Mouse (Mus musculus): ENCODE results near the gene Gm43738.

Gene Gm43738

GRCm38 (mm10) chr3:89100811-89101210, at the start of gene Gm43738:
Gm43738 (minus strand) TSS chr3:89101099.
- in situ Hi-C loops (cut with MboI; ENCODE audit: low pct_unique_long_range_greater_than_20kb in 1 of 2, low sequenced_read_pairs in 2 of 2, unreplicated experiment in 1 of 2): no loop called here

- in situ Hi-C loops (cut with MboI; ENCODE audit: low pct_unique_long_range_greater_than_20kb in 1 of 2, low sequenced_read_pairs in 2 of 2, unreplicated experiment in 1 of 2): no loop called here
Observed at GRCm38 (mm10) chr3:89148567-89148966, 47.7 kb upstream of the Gm43738 start.

GRCm38 (mm10) chr3:89147979-89148311, 47.0 kb upstream of the Gm43738 start:
- in situ Hi-C loops (cut with MboI; ENCODE audit: low pct_unique_long_range_greater_than_20kb in 1 of 2, low sequenced_read_pairs in 2 of 2, unreplicated experiment in 1 of 2): no loop called here

GRCm38 (mm10) chr3:89147101-89147978, 46.4 kb upstream of the Gm43738 start:
- in situ Hi-C loops (cut with MboI; ENCODE audit: low pct_unique_long_range_greater_than_20kb in 1 of 2, low sequenced_read_pairs in 2 of 2, unreplicated experiment in 1 of 2): no loop called here

- in situ Hi-C loops (cut with MboI; ENCODE audit: low pct_unique_long_range_greater_than_20kb in 1 of 2, low sequenced_read_pairs in 2 of 2, unreplicated experiment in 1 of 2): no loop called here
Observed at GRCm38 (mm10) chr3:89145566-89145965, 44.7 kb upstream of the Gm43738 start.

GRCm38 (mm10) chr3:89144821-89145220, 43.9 kb upstream of the Gm43738 start:
- in situ Hi-C loops (cut with MboI; ENCODE audit: low pct_unique_long_range_greater_than_20kb in 1 of 2, low sequenced_read_pairs in 2 of 2, unreplicated experiment in 1 of 2): no loop called here

- in situ Hi-C loops (cut with MboI; ENCODE audit: low pct_unique_long_range_greater_than_20kb in 1 of 2, low sequenced_read_pairs in 2 of 2, unreplicated experiment in 1 of 2): no loop called here
Observed at GRCm38 (mm10) chr3:89136365-89136764, 35.5 kb upstream of the Gm43738 start.

GRCm38 (mm10) chr3:89135958-89136357, 35.1 kb upstream of the Gm43738 start, which contains the start of gene Pklr:
Pklr (plus strand) TSS chr3:89136142.
- in situ Hi-C loops (cut with MboI; ENCODE audit: low pct_unique_long_range_greater_than_20kb in 1 of 2, low sequenced_read_pairs in 2 of 2, unreplicated experiment in 1 of 2): no loop called here

GRCm38 (mm10) chr3:89133752-89134151, 32.9 kb upstream of the Gm43738 start:
- in situ Hi-C loops (cut with MboI; ENCODE audit: low pct_unique_long_range_greater_than_20kb in 1 of 2, low sequenced_read_pairs in 2 of 2, unreplicated experiment in 1 of 2): no loop called here

GRCm38 (mm10) chr3:89133063-89133450, 32.2 kb upstream of the Gm43738 start:
- in situ Hi-C loops (cut with MboI; ENCODE audit: low pct_unique_long_range_greater_than_20kb in 1 of 2, low sequenced_read_pairs in 2 of 2, unreplicated experiment in 1 of 2): no loop called here

- in situ Hi-C loops (cut with MboI; ENCODE audit: low pct_unique_long_range_greater_than_20kb in 1 of 2, low sequenced_read_pairs in 2 of 2, unreplicated experiment in 1 of 2): no loop called here
Observed at GRCm38 (mm10) chr3:89132285-89133062, 31.6 kb upstream of the Gm43738 start.

GRCm38 (mm10) chr3:89131816-89132215, 30.9 kb upstream of the Gm43738 start:
- in situ Hi-C loops (cut with MboI; ENCODE audit: low pct_unique_long_range_greater_than_20kb in 1 of 2, low sequenced_read_pairs in 2 of 2, unreplicated experiment in 1 of 2): no loop called here

- in situ Hi-C loops (cut with MboI; ENCODE audit: low pct_unique_long_range_greater_than_20kb in 1 of 2, low sequenced_read_pairs in 2 of 2, unreplicated experiment in 1 of 2): no loop called here
Observed at GRCm38 (mm10) chr3:89129908-89130307, 29.0 kb upstream of the Gm43738 start.

- in situ Hi-C loops (cut with MboI; ENCODE audit: low pct_unique_long_range_greater_than_20kb in 1 of 2, low sequenced_read_pairs in 2 of 2, unreplicated experiment in 1 of 2): no loop called here
Observed at GRCm38 (mm10) chr3:89125981-89126380, 25.1 kb upstream of the Gm43738 start.

- in situ Hi-C loops (cut with MboI; ENCODE audit: low pct_unique_long_range_greater_than_20kb in 1 of 2, low sequenced_read_pairs in 2 of 2, unreplicated experiment in 1 of 2): no loop called here
Observed at GRCm38 (mm10) chr3:89124241-89124640, 23.3 kb upstream of the Gm43738 start.

- in situ Hi-C loops (cut with MboI; ENCODE audit: low pct_unique_long_range_greater_than_20kb in 1 of 2, low sequenced_read_pairs in 2 of 2, unreplicated experiment in 1 of 2): no loop called here
Observed at GRCm38 (mm10) chr3:89123313-89123712, 22.4 kb upstream of the Gm43738 start.

- in situ Hi-C loops (cut with MboI; ENCODE audit: low pct_unique_long_range_greater_than_20kb in 1 of 2, low sequenced_read_pairs in 2 of 2, unreplicated experiment in 1 of 2): no loop called here
Observed at GRCm38 (mm10) chr3:89115522-89115921, 14.6 kb upstream of the Gm43738 start.

- in situ Hi-C loops (cut with MboI; ENCODE audit: low pct_unique_long_range_greater_than_20kb in 1 of 2, low sequenced_read_pairs in 2 of 2, unreplicated experiment in 1 of 2): no loop called here
Observed at GRCm38 (mm10) chr3:89113058-89113457, 12.2 kb upstream of the Gm43738 start.

- in situ Hi-C loops (cut with MboI; ENCODE audit: low pct_unique_long_range_greater_than_20kb in 1 of 2, low sequenced_read_pairs in 2 of 2, unreplicated experiment in 1 of 2): no loop called here
Observed at GRCm38 (mm10) chr3:89108146-89108545, 7.2 kb upstream of the Gm43738 start.

GRCm38 (mm10) chr3:89107545-89107944, 6.6 kb upstream of the Gm43738 start:
- in situ Hi-C loops (cut with MboI; ENCODE audit: low pct_unique_long_range_greater_than_20kb in 1 of 2, low sequenced_read_pairs in 2 of 2, unreplicated experiment in 1 of 2): no loop called here

All from mouse embryonic stem cell (cell line).